Mouse (Mus musculus) T-cell, adult 2 months (primary cell): ENCODE data around the gene Zfp768.
"Not testable (repeated sequence)": the region's sequence is repeated elsewhere in the genome, so short reads cannot be mapped to it uniquely, and the experiment has no call there.

Experiments used
- DNase-seq: peaks from one replicate; pipeline ENCODE4 v3.0.0; 2022; ENCODE audit warnings: low spot score

Gene Zfp768

DNA sequence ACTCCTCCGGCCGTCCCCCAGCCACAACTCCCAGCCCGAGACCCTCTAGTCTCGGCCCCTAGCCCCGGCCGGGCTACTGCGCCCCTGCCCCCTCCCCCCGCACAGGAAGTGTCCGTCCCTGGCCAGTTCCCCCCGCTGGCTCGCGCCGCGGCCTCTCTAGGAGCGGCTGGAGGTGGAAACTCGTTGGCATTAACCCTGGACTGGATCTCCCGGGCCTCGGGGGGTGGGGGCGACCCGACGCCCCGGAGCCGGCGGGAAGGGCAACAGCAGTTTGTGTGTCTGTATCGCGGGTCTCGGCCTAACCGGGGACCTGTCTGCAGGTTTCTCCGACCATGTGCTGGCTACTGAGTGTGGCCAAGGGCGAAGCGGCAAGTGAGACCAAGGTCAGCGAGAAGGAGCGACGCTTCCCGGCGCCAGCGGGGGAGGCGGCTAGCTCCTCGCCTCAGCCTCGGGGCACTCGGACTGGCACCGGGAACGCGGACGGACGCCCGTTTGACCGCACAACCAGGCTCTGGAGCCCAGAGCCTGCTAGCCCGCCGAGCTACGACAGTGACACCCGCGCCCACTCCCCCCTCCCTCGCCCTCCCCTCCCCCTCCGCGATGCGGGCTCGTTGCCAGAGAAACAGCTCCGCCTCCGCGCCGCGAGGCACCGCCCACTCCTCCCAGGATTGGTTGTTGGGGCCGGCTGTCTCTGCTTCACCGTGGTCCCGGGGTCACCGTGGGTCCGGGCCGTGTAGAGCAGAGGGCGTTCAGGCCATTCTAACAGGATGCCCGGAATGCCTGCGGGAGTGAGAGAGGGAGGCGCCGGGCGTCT lies at the start of gene Zfp768:
Gene Zfp768 (minus strand): TSS at position 78 of the 814 bp plus-strand sequence.
- DNase-seq, result peak; percentile 70

DNA sequence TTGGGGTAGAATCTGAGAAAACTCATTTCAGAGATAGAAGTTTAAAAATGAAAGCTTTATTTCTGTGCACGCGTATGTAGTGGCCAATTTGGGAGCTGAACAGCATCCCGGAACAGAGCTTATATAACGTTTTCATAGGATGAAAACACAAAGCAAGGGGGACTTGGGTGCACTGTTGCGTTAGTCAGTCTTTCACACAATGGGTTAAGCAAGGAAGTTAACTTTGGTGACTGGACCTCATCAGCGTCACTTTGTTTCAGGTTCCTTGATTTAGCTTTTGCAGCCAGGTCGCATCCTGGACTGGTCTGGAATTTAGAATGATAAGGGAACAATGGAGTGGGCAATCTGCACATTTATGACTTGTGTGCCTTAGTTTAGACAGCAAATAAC lies 48.5 kb upstream of the Zfp768 start:
- DNase-seq, result no peak

DNA sequence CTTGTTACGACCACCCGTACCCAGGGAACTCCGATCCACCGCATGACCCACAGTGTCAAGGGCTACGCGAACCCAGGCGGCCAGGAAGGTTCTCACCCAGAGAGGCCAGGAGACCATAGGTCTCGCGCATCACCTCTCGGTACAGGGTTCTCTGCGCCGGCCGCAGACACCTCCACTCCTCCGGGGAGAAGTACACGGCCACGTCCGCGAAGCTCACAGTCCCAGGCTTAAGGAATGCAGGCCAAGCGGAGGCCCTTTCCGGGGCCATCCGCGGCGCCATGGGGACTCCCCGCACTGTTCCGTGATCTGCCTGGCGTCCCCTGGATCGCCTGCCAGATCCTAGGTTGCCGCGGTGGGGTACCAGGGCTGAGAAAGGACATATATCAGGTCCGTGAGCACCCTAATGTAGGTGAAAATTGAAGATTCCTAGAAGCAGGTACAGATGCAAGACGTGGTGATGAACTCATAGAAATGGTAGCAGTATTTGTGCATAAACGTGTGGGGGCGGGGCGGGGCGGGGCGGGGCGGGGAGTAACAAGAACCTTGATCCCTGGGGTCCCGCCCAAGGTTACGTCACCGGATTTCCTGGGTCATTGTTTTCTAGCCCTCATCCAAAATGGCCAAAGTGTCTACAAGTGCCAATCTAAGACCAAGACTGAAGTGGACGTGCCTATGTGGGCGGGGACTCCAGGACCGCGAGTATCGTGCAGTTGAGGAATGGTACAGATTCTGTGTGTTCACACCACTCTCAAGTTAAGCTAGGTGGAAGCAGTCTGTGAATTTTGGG lies 48.0 kb upstream of the Zfp768 start, which contains the start of gene E430018J23Rik:
Gene E430018J23Rik (minus strand): TSS at position 473 of the 787 bp plus-strand sequence.
- peak; percentile 92 for DNase-seq

DNA sequence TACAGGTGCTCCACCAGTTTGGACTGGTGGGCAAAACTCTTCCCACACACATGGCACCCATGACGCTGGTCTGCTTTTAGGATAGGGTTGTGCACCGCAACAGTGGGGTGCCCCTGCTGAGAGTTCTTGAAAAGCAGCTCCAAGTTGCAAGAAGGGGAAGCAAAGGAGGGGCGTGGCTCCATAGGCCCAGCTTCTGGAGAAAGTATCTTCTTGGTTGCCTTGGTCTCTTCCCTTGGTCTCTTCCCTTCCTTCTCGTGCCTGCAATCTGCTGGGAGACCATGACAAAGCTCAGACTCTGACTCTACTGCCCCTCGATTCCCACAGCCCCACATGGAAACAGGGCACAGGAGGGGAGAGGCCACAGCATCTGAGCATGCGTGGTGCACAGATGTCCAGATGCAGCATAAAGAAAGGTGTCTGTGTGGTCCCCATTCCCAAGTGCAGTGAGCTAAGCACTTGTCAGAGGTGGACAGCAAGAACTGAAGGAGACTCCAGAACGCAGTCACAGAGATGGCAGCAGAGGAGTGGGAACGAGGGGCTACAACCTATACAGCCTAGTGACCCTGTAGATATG lies 46.9 kb upstream of the Zfp768 start:
- no peak for DNase-seq

DNA sequence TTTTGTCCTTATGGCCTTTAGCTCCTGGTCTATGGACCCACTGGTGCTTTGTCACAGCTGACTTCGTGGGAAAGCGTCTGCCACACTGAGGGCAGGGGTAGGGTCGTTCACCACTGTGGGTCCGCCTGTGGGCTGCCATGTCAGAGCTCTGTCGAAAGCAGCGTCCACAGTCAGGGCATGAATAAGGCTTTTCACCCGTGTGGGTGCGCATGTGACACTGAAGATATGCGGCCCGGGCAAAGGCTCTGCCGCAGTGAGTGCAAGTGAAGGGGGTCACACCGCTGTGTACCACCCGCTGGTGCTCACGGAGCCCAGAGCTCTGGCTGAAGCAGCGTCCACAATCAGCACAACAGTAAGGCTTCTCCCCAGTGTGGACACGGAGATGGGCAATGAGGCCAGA lies 46.1 kb upstream of the Zfp768 start:
- no peak for DNase-seq

DNA sequence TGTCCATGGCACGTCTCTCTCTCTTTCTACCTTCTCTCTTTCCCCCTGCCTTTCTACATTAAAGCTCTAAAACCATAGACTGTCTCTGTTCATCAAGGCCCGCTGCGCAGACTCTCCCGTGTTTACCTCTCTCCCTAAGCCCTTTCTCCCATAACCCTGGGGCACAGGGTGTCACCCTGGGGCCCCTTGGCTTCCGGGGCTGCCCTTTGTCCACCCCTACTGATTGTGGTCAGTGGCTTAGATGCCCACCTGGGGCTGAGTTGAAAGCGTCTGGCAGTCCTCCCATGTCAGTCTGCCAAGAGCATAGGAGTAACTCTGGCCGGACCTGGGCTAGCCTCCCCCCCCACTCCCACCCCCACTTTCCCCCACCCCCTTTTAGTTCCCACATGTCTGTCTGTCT lies 44.9 kb upstream of the Zfp768 start:
- no peak for DNase-seq

DNA sequence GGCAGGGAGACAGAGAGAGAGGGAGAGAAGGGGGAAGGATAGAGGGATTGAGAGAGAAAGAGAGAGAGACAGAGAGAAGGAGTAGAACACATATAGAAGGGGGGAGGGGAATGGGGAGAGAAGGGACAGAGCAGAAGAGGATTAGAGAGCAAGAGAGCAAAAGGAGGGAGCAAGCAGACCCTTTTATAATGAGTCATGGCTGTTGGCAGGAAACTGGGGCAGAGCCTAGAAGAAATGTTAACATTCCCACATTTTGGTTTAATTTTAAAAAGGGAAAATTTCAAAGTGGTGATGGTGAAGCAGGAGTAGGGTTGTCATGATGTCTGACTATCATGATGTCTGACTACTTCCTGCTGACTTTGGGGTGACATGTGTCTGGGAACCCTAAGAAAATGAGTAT lies 42.8 kb upstream of the Zfp768 start:
- not testable (repeated sequence) for DNase-seq

DNA sequence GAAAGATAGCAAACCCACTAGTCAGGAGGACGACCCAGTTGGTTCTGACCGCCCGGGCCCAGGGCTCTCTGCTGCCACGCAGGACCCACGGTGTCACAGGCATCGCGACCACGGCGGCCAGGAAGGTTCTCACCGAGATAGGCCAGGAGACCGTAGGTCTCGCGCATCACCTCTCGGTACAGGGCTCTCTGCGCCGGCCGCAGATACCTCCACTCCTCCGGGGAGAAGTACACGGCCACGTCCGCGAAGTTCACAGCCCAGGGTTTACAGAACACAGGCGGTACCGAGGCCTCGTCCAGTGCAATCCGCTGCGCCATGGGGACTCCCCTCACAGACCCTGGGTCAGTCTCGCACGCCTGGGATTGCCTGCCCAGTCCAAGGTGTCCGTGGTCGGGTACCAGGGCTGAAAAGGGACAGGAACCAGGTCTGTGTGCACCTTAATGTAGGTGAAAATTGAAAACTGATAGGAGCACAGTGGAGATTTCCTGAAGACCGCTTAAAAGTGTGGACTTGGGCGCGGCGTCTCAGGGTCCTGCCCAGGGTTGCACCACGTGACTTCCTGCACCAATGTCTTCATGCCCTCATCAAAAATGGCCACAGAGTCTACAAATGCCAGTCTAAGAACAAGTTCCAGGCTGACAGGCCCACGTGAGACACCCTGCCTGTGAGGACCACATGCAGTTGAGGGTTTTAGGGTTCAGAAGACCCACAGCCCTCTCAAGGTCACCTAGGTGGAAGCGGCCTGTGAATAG lies 41.4 kb upstream of the Zfp768 start, which contains the start of gene 9130019O22Rik:
Gene 9130019O22Rik (minus strand): TSS at position 526 of the 752 bp plus-strand sequence.
- peak; percentile 86 for DNase-seq

DNA sequence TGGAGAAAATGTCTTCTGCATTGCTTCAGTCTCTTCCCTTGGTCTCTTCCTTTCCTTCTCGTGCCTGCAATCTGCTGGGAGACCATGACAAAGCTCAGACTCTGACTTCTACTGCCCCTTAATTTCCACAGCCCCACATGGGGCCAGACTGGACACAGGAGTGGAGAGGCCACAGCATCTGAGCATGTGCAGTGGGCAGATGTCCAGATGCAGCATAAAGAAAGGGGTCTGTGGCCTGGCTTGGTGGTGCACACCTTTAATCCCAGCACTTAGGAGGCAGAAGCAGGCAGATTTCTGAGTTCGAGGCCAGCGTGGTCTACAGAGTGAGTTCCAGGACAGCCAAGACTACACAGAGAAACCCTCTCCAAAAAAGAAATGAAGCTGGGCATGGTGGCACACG lies 40.2 kb upstream of the Zfp768 start:
- not testable (repeated sequence) for DNase-seq

DNA sequence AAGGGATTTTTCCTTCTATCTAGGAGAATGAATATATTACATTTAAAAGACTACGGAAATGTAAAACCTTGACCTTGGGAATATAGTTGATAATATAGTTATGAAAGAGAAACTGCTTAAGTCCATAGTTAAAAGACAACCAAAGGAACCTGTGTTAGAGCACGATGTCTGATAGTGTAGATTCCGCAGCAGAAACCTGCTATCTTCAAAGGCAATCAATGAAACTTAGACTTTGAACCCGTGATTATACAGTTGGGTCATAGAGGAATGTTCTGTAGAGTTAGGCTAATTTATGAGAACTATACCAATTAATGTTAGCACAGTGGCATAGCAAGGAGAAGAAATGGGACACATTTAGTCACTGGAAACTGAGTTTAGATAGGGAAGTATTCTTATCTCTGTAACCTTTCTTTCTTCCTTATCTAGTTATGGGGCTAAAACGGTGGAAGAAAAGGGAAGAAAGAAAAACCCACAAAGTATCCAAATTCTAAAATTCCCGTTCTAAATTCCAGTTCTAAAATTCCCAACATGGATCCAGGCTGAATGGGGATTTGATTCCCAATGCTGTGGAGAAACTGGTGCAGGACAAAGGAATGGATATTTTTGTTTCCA lies 33.0 kb upstream of the Zfp768 start:
- DNase-seq, result no peak

DNA sequence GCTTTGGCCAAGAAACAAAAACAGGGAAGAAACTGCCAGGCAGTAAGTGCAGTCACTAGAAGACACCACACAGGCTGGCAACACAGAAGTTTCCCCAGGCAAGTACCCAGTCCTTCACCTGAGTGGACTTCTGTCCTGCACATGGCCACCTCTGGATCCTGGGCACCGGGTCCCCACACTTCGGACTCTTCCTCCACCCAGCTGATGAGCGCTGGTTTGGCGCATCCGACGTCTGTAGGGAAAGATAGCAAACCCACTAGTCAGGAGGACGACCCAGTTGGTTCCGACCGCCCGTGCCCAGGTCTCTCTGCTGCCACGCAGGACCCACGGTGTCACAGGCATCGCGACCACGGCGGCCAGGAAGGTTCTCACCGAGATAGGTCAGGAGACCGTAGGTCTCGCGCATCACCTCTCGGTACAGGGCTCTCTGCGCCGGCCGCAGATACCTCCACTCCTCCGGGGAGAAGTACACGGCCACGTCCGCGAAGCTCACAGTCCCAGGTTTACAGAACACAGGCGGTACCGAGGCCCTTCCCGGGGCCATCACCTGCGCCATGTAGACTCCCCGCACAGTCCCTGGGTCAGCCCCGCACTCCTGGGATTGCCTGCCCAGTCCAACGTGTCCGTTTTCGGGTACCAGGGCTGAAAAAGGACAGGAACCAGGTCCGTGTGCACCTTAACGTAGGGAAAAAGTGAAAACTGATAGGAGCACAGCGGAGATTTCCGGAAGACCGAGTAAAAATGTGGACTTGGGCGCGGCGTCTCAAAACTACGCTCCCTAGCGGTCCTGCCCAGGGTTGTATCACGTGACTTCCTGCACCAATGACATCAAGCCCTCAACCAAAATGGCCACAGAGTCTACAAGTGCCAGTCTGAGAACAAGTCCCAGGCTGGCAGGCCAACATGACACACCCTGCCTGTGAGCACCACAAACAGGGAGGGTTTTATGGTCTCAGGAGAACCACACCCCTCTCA lies 30.2 kb upstream of the Zfp768 start, which contains the start of gene Zfp747:
Gene Zfp747 (minus strand): TSS at position 780 of the 975 bp plus-strand sequence.
- peak; percentile 92 for DNase-seq

DNA sequence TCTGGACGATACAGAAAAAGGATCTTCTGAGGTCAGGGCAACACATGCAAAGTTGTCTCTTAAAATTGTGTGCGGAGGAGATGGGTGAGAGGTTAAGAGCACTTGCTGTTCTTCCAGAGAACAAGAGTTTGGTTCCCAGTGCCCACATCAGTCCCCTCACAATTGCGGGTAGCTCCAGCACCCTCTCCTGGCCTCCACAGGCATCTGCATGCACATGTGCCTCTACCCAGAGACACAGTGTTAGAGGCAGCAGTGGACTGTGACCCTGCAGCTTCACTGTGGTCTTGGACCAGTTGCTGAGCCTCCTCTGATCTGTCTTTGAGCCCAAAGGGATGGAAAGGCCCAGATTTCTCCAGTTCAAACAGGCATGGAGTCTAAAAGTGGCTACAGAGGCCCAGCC lies 26.5 kb upstream of the Zfp768 start:
- not testable (repeated sequence) for DNase-seq

DNA sequence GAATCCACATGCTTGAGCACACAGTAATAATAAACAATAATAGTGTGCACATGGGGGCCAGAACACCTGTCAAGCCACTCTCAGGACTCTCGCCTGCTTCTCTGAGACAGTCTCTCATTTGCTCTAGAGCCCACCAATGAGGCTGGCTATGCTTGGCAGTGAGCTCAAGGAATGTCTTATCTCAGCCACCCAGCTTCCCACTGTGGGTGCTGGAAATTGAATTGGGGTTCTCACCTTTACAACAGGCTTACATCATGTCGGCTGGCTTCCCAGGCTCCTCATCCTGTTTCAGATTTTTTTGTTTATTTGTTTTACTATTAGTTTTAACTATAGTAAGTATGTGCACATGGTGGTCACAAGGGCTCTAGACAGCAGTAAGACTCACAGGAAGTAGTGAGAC lies 25.8 kb upstream of the Zfp768 start:
- DNase-seq, result no peak

DNA sequence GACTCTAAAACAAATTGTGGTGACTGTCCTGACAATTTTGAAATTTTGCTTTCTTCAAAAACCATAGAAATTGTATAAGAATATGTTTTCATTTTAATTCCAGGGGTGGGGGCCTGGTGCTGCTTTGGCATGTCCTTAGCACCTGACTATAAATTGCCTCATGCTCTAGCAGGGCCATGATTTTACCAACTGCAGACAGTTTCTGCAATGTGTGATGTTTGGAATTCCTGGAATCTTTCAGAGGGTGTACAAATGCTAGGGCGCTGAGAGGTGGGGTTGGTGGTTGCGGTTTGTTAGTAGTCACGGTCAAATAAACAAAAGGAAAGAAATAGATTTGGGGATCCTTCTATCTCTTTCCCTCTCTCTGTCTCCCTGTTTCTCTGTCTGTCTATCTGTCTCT lies 20.9 kb upstream of the Zfp768 start:
- DNase-seq, result no peak

DNA sequence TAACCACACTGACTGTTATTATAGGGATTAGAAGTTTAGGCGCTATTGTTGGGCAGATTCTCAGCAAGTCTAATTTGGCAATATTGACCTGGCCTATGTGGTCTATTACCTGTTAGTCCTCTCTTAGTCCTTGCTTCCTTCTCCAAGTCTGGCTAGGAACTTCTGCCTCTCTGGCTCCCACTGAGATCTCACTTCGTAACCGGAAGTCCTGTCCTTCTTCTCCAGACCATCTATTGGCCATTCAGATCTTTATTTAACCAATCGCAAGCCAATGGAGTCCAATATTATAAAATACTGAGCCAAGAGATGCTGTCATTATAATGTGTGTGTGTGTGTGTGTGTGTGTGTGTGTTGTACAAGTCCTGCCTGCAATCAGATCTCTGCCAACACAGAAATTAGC lies 18.8 kb upstream of the Zfp768 start:
- DNase-seq, result no peak

DNA sequence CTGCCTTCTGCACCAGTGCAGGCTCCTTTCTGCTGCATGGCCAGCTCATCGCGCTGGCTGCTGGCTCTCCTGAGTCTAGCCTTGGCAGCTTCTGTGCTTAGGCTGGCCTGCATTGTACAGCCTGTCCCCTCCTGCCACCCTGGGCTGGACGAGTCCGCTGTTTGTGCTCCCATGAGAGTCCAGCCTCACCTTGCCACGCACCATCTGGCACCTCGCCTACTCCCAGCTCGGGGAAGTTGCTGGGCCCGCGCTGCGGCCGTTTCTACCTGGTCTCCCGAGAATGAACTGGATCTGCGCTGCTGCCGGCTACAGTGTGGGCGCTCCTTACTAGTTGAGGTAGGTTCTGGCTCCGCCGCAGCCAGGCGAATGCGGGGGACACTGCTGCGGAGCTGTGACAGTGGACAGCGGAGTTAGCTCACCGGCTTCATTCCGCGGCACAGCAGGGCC lies 18.1 kb upstream of the Zfp768 start:
- no peak for DNase-seq

DNA sequence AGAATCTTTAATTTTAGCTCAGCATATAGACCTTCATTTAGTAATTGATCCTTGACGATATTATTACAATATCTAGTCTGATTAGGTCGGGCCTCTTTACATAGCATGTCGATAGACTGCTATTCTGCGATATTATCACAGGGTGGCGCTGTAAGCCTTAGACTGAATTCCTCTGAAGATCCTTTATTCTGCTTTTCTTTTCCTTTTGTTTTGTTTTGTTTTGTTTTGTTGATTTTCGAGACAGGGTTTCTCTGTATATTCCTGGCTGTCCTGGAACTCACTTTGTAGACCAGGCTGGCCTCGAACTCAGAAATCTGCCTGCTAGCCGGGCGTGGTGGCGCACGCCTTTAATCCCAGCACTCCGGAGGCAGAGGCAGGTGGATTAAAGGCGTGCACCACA lies 17.0 kb upstream of the Zfp768 start:
- DNase-seq, result peak; percentile 56

DNA sequence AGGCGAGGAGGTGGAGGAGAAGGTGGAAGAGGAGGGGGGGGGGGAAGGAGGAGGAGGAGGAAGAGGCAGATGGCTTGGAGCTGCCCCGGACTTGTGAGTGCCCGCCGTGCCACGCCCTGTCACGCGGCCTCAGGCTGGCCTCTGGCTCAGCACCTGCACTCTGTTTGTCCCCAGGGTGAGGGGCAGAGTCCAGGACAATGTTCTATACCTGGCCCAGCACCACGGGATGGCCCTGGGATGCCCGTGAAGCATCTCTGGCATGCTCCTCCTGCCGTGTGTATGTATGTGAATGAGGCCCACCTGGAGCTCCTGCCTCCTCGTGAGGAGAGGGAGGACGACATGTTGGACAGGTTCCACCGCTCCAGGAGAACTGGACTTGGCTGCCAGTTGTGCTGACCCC lies 16.1 kb upstream of the Zfp768 start:
- no peak for DNase-seq

DNA sequence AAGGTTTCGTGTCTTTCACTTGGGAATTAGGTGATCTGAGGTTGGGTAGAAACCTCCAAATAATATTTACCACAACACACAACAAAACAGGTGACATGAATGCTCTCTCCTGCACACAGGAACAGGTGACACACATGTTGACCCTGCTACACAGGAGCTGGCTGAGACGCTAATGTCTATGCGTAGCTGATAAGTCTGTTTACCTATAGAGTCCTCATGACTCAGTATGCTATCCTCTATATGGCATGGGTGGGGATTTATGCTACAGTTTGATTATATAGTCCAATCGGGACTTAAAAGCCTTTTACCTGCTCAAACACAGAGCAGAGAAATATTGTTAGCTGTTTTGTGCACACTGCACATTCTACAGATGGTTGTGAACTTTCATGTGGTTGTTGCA lies 14.9 kb upstream of the Zfp768 start:
- no peak for DNase-seq

DNA sequence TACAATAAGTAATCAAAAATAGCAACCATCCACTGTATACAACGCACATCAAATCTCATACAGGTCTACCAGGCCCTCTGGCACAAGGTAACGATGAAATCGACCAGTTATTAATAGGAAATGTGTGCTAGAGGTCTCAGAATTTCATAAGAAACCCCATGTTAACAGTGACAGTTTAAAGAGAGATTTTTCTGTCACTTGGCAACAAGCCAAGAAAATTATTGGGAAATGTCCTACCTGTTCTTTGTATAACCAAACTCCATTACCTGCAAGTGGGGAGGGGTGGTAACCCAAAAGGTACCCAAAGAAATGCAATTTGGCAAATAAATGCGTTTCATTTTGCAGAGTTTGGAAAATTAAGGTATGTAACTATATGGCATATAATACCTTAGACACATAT lies 13.1 kb upstream of the Zfp768 start:
- no peak for DNase-seq
